Mouse (Mus musculus) embryo, embryonic 11.5 days (tissue): ENCODE measurements around the gene Rogdi.

Experiments
- DNase-seq: peaks from one replicate; pipeline ENCODE4 v3.0.0-alpha.2; 2012; ENCODE audit warnings: low read depth, low spot score

Gene Rogdi

GRCm38 (mm10) chr16:5013054-5013838 lies at the start of gene Rogdi:
Rogdi (minus strand) TSS chr16:5013553.
- peak; percentile 98 for DNase-seq

DNA sequence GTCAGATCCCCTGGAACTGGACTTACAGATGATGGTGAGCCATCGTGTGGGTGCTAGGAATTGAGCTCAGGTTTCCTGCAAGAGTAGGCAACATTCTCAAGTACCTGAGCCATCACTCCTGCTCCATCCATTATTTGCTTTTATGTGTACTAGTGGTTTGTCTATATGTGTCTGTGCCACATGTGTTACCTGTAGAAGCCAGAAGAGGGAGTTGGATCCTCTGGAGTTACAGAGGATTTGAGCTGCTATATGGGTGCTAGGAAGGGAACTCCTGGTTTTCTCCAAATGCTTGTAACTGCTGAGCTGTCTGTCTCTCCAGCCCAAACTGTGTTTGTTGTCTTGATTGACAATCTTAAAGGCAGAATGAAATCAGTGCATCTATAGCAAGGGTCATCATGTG lies 44.8 kb upstream of the Rogdi start:
- no peak for DNase-seq

GRCm38 (mm10) chr16:5050251-5051110 lies 37.1 kb upstream of the Rogdi start:
- DNase-seq: peak; percentile 42

GRCm38 (mm10) chr16:5049774-5050234 lies 36.5 kb upstream of the Rogdi start, which contains the start of the genes Glyr1 and Ubn1:
Glyr1 (minus strand) TSS chr16:5049863.
Ubn1 (plus strand) TSS chr16:5050057.
- peak; percentile 100 for DNase-seq

- no peak for DNase-seq
Measured at GRCm38 (mm10) chr16:5049182-5049773, 35.9 kb upstream of the Rogdi start.

GRCm38 (mm10) chr16:5045322-5045721 lies 32.0 kb upstream of the Rogdi start:
- DNase-seq: no peak

DNA sequence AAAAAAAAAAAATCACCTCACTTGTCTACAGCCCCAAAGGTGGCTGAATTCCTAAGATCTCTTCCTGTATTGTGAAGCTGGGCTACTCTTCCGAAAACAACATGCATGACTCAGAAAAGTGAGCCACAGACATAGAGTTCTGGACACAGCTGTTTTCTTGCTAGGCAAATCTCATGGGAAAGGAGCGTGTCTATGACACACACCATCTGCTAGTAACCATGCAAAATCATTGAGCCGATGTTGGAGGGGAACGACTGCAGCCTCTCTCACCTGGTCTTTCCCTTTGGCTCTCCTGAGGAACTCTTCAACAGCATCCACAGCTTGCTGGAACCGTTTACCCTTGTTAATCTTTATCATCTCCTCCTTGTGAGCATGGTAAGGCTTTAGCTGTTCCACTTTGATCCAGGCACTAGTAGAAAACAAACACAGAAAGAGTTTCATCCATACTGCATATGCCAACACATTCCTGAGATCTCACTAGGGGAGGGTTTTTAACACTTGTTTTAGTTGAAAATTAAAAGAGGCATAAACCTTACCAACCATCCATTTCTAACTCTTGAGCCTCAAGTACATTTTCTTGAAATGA lies 23.4 kb upstream of the Rogdi start:
- DNase-seq: no peak

GRCm38 (mm10) chr16:5035591-5035990 lies 22.2 kb upstream of the Rogdi start:
- DNase-seq: no peak

- DNase-seq: no peak
Measured at GRCm38 (mm10) chr16:5029847-5030246, 16.5 kb upstream of the Rogdi start.

GRCm38 (mm10) chr16:5024021-5024420 lies 10.7 kb upstream of the Rogdi start:
- DNase-seq: no peak

GRCm38 (mm10) chr16:5014578-5014977 lies 1.2 kb upstream of the Rogdi start:
- DNase-seq: no peak

GRCm38 (mm10) chr16:5012036-5013005 lies 1.0 kb downstream of the Rogdi start:
- DNase-seq: no peak

GRCm38 (mm10) chr16:5011285-5011684 lies 2.1 kb downstream of the Rogdi start:
- DNase-seq: no peak

GRCm38 (mm10) chr16:5010371-5010935 lies 2.9 kb downstream of the Rogdi start:
- DNase-seq: no peak

DNA sequence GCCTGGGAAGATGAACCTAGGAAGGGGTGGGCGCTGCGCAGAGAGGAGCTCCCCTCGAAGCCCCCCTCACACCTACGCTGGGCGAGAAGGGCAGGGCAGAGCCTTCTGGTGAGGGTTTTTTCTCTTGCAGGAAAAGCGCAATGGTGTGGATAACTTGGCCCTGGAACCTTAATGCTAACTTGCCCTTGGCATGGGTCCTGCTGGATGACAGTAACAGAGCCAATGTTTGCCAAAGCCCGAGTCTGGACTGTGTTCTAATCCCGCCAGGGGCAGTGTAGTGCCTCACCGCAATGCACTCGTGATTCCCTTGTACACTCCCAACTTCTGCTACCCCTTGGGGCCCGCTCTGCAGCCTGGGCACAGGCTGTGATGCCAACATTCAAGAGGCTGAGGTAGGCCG lies 5.3 kb downstream of the Rogdi start:
- no peak for DNase-seq

DNA sequence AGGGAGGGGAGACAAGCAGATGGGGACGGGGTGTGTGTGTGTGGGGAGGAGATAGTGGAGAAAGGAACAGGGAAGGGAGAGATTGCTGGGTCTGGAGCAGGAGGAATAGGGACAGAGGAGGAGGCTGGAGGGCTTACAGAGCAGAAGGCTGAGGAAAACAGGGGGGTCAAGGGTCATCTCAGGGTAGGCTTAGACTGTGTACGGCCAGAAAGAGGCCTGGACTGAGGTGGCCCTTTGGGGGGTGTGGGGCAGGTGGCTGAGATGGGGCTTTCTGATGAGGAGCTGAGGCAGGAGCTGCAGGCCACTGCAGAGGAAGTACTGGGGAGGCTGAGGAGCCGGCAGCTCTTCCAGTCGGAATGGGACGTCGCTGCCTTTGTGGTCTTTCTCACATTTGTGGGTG lies 5.9 kb downstream of the Rogdi start:
- DNase-seq: no peak

- DNase-seq: no peak
Measured at GRCm38 (mm10) chr16:5007067-5007466, 6.3 kb downstream of the Rogdi start, which contains the start of gene Smim22. Smim22 (plus strand) TSS chr16:5007288.

GRCm38 (mm10) chr16:5000611-5001010 lies 12.7 kb downstream of the Rogdi start:
- DNase-seq: no peak

GRCm38 (mm10) chr16:4998984-4999383 lies 14.4 kb downstream of the Rogdi start:
- no peak for DNase-seq

DNA sequence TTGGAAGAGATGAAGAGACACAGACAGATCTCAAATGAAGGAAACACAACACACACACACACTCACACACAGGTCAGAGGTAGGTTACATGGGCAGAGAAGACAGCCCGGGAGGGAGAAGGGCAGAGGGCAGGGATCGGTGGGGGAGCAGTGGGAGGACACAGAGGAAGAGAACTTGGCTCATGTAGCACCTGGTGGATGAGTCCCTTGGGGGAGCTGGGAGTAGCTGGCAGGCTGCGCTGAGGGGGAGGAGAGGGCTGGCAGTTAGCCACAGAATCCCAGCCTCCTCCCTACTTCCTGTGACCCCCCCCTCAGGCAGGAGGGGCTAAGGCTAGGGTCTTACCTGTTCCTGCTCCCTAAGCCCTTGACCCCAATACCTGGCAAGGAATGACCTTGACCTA lies 15.8 kb downstream of the Rogdi start, which contains the start of gene Sept12:
Gene Sept12 (minus strand): TSS at position 300 of the 400 bp plus-strand sequence.
- DNase-seq: no peak
